8 mouse cellular contexts compared by ENCODE assay signal in the genomic region with DNA sequence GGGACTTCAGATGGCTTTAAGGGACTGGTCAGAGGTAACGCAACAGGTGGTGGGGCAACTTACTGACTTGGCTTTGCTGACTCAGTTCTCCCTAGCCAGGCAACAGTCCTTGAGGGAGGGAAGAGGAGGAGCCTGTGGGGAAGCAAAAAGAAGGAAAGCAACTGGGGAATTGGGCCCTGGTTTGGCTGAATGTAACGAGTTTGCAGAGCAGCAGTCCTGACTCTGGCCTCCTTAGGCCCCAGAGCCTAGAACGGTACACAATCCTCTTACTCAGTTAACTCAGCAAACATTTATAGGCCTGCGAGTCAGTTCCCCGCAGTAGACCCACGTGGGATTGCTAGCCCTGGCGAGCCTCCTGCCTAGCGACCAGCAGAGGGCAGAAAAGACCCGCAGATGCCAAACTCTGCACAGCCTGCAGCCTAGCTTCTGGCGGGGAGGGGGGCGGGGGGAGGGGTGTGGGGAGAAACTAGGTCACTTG. TPM values are rescaled to one million over a fixed set of nuclear protein-coding genes. Genes with fewer than 3 reads are reported as not detected.
DNase-seq lines count a peak whose midpoint lies in the region; ATAC-seq and TF ChIP-seq lines count a peak whose summit lies in the region.

No protein-coding gene starts in this region.

- peak; percentile 65 for DNase-seq in A20 (ENCODE audit: low read depth, low spot score)
- peak; percentile 74 for DNase-seq in kidney, postnatal 0 days (ENCODE audit: low spot score)
- DNase-seq in liver, embryonic 11.5 days (ENCODE audit: low spot score), result peak; percentile 70
- DNase-seq in naive thymus-derived CD4-positive, alpha-beta T cell, adult 2 months (ENCODE audit: low read depth), result peak; percentile 72

- H3K27me3 ChIP-seq in heart, embryonic 12.5 days (replicated peaks), result no peaks in the 10 kb centered on the region
- H3K27me3 ChIP-seq in kidney, postnatal 0 days (ENCODE audit: insufficient read depth, low read length), result no peaks in the 10 kb centered on the region
- no peaks in the 10 kb centered on the region for H3K27me3 ChIP-seq in liver, embryonic 11.5 days (replicated peaks; ENCODE audit: control insufficient read depth, insufficient read depth, low read length)
- H3K27me3 ChIP-seq in stomach, embryonic 14.5 days (ENCODE audit: control insufficient read depth, insufficient read depth, low read length), result no peaks in the 10 kb centered on the region

- no peaks in the 10 kb centered on the region for H3K9me3 ChIP-seq in heart, embryonic 12.5 days (replicated peaks)
- H3K9me3 ChIP-seq in kidney, postnatal 0 days (replicated peaks; ENCODE audit: low read length), result no peaks in the 10 kb centered on the region
- H3K9me3 ChIP-seq in liver, embryonic 11.5 days (ENCODE audit: control insufficient read depth, low read length), result no peaks in the 10 kb centered on the region
- no peaks in the 10 kb centered on the region for H3K9me3 ChIP-seq in stomach, embryonic 14.5 days (ENCODE audit: control insufficient read depth, low read depth, low read length)

- H3K36me3 ChIP-seq in heart, embryonic 12.5 days, result no peaks in the 10 kb centered on the region
- H3K36me3 ChIP-seq in kidney, postnatal 0 days (ENCODE audit: insufficient read depth, low read length), result no peaks in the 10 kb centered on the region
- H3K36me3 ChIP-seq in liver, embryonic 11.5 days (ENCODE audit: control insufficient read depth, insufficient read depth, low read length), result no peaks in the 10 kb centered on the region
- no peaks in the 10 kb centered on the region for H3K36me3 ChIP-seq in stomach, embryonic 14.5 days (ENCODE audit: control insufficient read depth, insufficient read depth, low read length)

- peak; percentile 78 for ATAC-seq in heart, embryonic 12.5 days (ENCODE audit: insufficient number of reproducible peaks, low FRiP score)
- ATAC-seq in kidney, postnatal 0 days (replicated peaks; ENCODE audit: low FRiP score, low read depth), result peak; percentile 77
- peak; percentile 83 for ATAC-seq in liver, embryonic 11.5 days (replicated peaks; ENCODE audit: low FRiP score)
- peak; percentile 87 for ATAC-seq in stomach, embryonic 14.5 days (ENCODE audit: insufficient number of reproducible peaks, insufficient read depth, low FRiP score, low read depth)

- WGBS in bone marrow, adult 2 months, result under 1% methylated on average over 11 of the region's 11 CpGs
- under 1% methylated on average over 11 of the region's 11 CpGs for WGBS in heart, embryonic 12.5 days
- 3% methylated on average over 11 of the region's 11 CpGs for WGBS in kidney, postnatal 0 days
- WGBS in liver, embryonic 11.5 days, result under 1% methylated on average over 11 of the region's 11 CpGs
- WGBS in stomach, embryonic 14.5 days, result 1% methylated on average over 11 of the region's 11 CpGs

- no peak for TF ChIP-seq POLR2A in bone marrow, adult 2 months (IDR thresholded peaks at IDR 0.05; ENCODE audit: borderline replicate concordance, control insufficient read depth, low read depth, low read length)
- TF ChIP-seq POLR2A in embryonic fibroblast, embryonic 13.5 days (IDR thresholded peaks at IDR 0.05; ENCODE audit: low read depth, low read length), result no peak

- no peaks in the 10 kb centered on the region; the same call in 1 of the 2 replicates for H3K4me1 ChIP-seq in bone marrow, adult 2 months (ENCODE audit: control insufficient read depth, insufficient read depth, low read length)
- peaks cover 4% of the 10 kb centered on the region; the same call in 1 of the 2 replicates for H3K4me1 ChIP-seq in embryonic fibroblast, embryonic 13.5 days (ENCODE audit: control insufficient read depth, insufficient read depth, low read length)
- peaks cover 9% of the 10 kb centered on the region for H3K4me1 ChIP-seq in heart, embryonic 12.5 days (replicated peaks)
- no peaks in the 10 kb centered on the region for H3K4me1 ChIP-seq in kidney, postnatal 0 days (replicated peaks; ENCODE audit: insufficient read depth, low read length)
- no peaks in the 10 kb centered on the region for H3K4me1 ChIP-seq in liver, embryonic 11.5 days (replicated peaks; ENCODE audit: control insufficient read depth, insufficient read depth, low read length)
- H3K4me1 ChIP-seq in stomach, embryonic 14.5 days (ENCODE audit: control insufficient read depth, insufficient read depth, low read length), result no peaks in the 10 kb centered on the region

- H3K4me2 ChIP-seq in heart, embryonic 12.5 days, result peak overlapping the region; percentile 58
- H3K4me2 ChIP-seq in kidney, postnatal 0 days (ENCODE audit: low read length), result peak overlapping the region; percentile 17; the same call in 1 of the 2 replicates
- H3K4me2 ChIP-seq in liver, embryonic 11.5 days, result peak overlapping the region; percentile 53
- H3K4me2 ChIP-seq in stomach, embryonic 14.5 days (replicated peaks; ENCODE audit: low read depth, low read length), result 0 out of 2 replicates have a peak overlapping the region, but pooled peaks have one; percentile 20

- no peak overlapping the region for H3K9ac ChIP-seq in heart, embryonic 12.5 days
- H3K9ac ChIP-seq in kidney, postnatal 0 days (ENCODE audit: low read depth, low read length), result no peak overlapping the region
- H3K9ac ChIP-seq in liver, embryonic 11.5 days (ENCODE audit: low read depth, low read length), result peak overlapping the region; percentile 45; the same call in 1 of the 2 replicates
- H3K9ac ChIP-seq in stomach, embryonic 14.5 days (replicated peaks; ENCODE audit: low read depth, low read length), result no peak overlapping the region

- H3K27ac ChIP-seq in bone marrow, adult 2 months (ENCODE audit: control insufficient read depth, insufficient read depth, low read depth, low read length, poor library complexity), result no peak overlapping the region
- H3K27ac ChIP-seq in embryonic fibroblast, embryonic 13.5 days (ENCODE audit: insufficient read depth, low read length), result no peak overlapping the region
- no peak overlapping the region for H3K27ac ChIP-seq in heart, embryonic 12.5 days (ENCODE audit: poor library complexity, severe bottlenecking)
- H3K27ac ChIP-seq in kidney, postnatal 0 days, result no peak overlapping the region
- no peak overlapping the region for H3K27ac ChIP-seq in liver, embryonic 11.5 days (ENCODE audit: low read depth, low read length)
- no peak overlapping the region for H3K27ac ChIP-seq in stomach, embryonic 14.5 days (ENCODE audit: low read length)

- TF ChIP-seq CTCF in bone marrow, adult 2 months (IDR thresholded peaks at IDR 0.05; ENCODE audit: control insufficient read depth, insufficient read depth, low read length), result peak; percentile 64
- peak; percentile 64; the same call in 1 of the 2 replicates for TF ChIP-seq CTCF in embryonic fibroblast, embryonic 13.5 days (IDR thresholded peaks at IDR 0.05; ENCODE audit: borderline replicate concordance, insufficient read depth, low read length)
- peak; percentile 72 for TF ChIP-seq CTCF in kidney, postnatal 0 days (IDR thresholded peaks at IDR 0.05; ENCODE audit: low read depth)

- peak overlapping the region; percentile 13 for H3K4me3 ChIP-seq in bone marrow, adult 2 months (replicated peaks; ENCODE audit: control insufficient read depth, low read depth, low read length)
- H3K4me3 ChIP-seq in embryonic fibroblast, embryonic 13.5 days (ENCODE audit: insufficient read depth, low read length), result peak overlapping the region; percentile 6; the same call in 1 of the 2 replicates
- no peak overlapping the region for H3K4me3 ChIP-seq in heart, embryonic 12.5 days
- no peak overlapping the region for H3K4me3 ChIP-seq in kidney, postnatal 0 days (replicated peaks; ENCODE audit: low read depth, low read length)
- H3K4me3 ChIP-seq in liver, embryonic 11.5 days (ENCODE audit: low read depth, low read length), result peak overlapping the region; percentile 14; the same call in 1 of the 2 replicates
- no peak overlapping the region for H3K4me3 ChIP-seq in stomach, embryonic 14.5 days (ENCODE audit: low read depth, low read length)

RNA-seq across cellular contexts. Expression of a gene that starts 23.5 kb away (rescaled TPM):
- polyA plus RNA-seq in bone marrow, adult 2 months (2011; ENCODE audit: insufficient read depth, insufficient read length, low replicate concordance, missing spikeins), result 14.6 and 26.7 TPM in 2 replicates
- 18.2 and 19.0 TPM in 2 replicates for polyA plus RNA-seq in embryonic fibroblast, embryonic 13.5 days (2011; ENCODE audit: insufficient read length, low read depth, missing spikeins)
- polyA plus RNA-seq in heart, embryonic 12.5 days (2016; fragmentation: Nextera tagmentation; extraction: Ambion mirVana), result 12.8 TPM in 2 replicates
- 12.7 and 12.8 TPM in 2 replicates for polyA plus RNA-seq in kidney, postnatal 0 days (2015; fragmentation: Nextera tagmentation; extraction: Ambion mirVana)
- polyA plus RNA-seq in liver, embryonic 11.5 days (2014; fragmentation: Nextera tagmentation; extraction: Ambion mirVana), result 16.3 and 16.9 TPM in 2 replicates
- polyA plus RNA-seq in stomach, embryonic 14.5 days (2014; fragmentation: Nextera tagmentation; extraction: Ambion mirVana), result 19.0 and 20.7 TPM in 2 replicates

Comparison
In these comparisons a context has a peak if more than half of its experiments do, and no peak if none do; other contexts are left out.
1. H3K4me3 ChIP-seq: peak in bone marrow, adult 2 months (single experiment), embryonic fibroblast, embryonic 13.5 days (single experiment) and liver, embryonic 11.5 days (single experiment); none in heart, embryonic 12.5 days (single experiment), kidney, postnatal 0 days (single experiment) and stomach, embryonic 14.5 days (single experiment).
2. Peak in every context shown above with its lines, with median percentiles within 50 percentile points of each other: DNase-seq, CTCF ChIP-seq, ATAC-seq and H3K4me2 ChIP-seq.